15 mouse cellular contexts compared by ENCODE assay signal in the genomic region with DNA sequence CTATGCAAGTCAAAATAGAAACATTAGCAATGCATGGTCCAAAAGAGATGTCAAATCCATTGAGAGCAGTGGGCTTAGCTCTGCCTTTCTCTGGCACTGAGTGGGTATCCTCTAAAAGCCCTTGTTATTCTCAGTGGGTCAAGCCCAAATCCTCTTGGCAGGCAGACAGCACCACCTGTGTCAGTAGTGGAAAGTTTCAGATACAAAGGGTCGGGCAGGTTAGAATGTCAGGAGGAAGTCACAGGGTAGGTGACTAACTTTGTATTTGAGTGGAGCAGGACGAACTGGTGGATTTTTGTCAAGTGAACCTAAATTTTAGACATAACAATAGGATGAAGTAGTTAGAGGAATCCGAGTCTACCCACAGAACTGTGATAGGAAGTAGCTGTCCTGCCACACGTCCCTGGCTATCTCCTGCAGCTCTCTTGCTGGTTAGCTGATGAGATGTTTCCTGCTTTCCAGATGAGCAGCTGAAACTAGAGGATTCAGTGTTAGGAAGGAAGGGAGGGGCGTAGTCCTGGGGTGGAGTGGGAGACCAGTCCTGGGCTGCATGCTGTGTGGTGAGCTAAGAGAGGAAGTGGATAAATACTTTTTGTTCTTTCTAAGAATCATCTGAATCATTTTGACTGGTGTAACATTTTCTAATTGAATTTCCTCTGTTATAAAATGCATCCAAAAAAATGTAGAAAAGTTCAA. TPM values are rescaled to one million over a fixed set of nuclear protein-coding genes. Genes with fewer than 3 reads are reported as not detected.
A peak's percentile ranks its signal among the peaks of the same experiment; 100 is the strongest.
DNase-seq lines count a peak whose midpoint lies in the region; ATAC-seq and TF ChIP-seq lines count a peak whose summit lies in the region.
"Had no signal": no experiment of that assay in that cellular context is flagged by ENCODE, and none has a peak within 500 bp of the region (broad histone marks: within the 10 kb centered on the region; RNA-seq: fewer than 3 reads in every experiment).

No protein-coding gene starts in this region.

- no peak for TF ChIP-seq CTCF in lung, adult 2 months (IDR thresholded peaks at IDR 0.05; ENCODE audit: insufficient read depth, low read length)

- TF ChIP-seq POLR2A in lung, adult 2 months (IDR thresholded peaks at IDR 0.05; ENCODE audit: borderline replicate concordance, extremely low read depth, low read depth, low read length) = no peak

- no peaks in the 10 kb centered on the region for H3K27me3 ChIP-seq in embryonic facial prominence, embryonic 14.5 days (replicated peaks; ENCODE audit: control insufficient read depth, insufficient read depth, low read length)
- H3K27me3 ChIP-seq in embryonic facial prominence, embryonic 10.5 days (replicated peaks; ENCODE audit: low read depth, poor library complexity, severe bottlenecking) = no peaks in the 10 kb centered on the region
- no peaks in the 10 kb centered on the region for H3K27me3 ChIP-seq in lung, embryonic 16.5 days (ENCODE audit: control insufficient read depth, insufficient read depth, low read depth, low read length)
- H3K27me3 ChIP-seq: neural tube, embryonic 13.5 days had no signal

- peak; percentile 12 for DNase-seq in embryonic facial prominence, embryonic 14.5 days (ENCODE audit: low spot score)
- no peak for DNase-seq in embryonic facial prominence, embryonic 10.5 days (ENCODE audit: low spot score)
- no peak for DNase-seq in lung, adult 2 months
- DNase-seq in kidney, postnatal 14 days = peak; percentile 43
- DNase-seq in urinary bladder, adult 18-20 months (ENCODE audit: low spot score in 2 of 2) = no peak
- DNase-seq: cerebellum, postnatal 36 days; midbrain, embryonic 14.5 days; thymus, adult 18-20 months had no signal

- H3K27ac ChIP-seq in embryonic facial prominence, embryonic 14.5 days (replicated peaks; ENCODE audit: low read depth, low read length) = no peak overlapping the region
- H3K27ac ChIP-seq in embryonic facial prominence, embryonic 10.5 days (replicated peaks) = no peak overlapping the region
- H3K27ac ChIP-seq in lung, embryonic 16.5 days (ENCODE audit: low read length) = peak overlapping the region; percentile 24; the same call in 1 of the 2 replicates
- H3K27ac ChIP-seq: neural tube, embryonic 13.5 days had no signal

- no peak overlapping the region for H3K9ac ChIP-seq in embryonic facial prominence, embryonic 14.5 days (ENCODE audit: low read depth, low read length)
- no peak overlapping the region for H3K9ac ChIP-seq in lung, embryonic 16.5 days (ENCODE audit: low read length)
- H3K9ac ChIP-seq: neural tube, embryonic 13.5 days had no signal

- 0 out of 2 replicates have a peak, but pooled peaks cover 4% of the 10 kb centered on the region for H3K36me3 ChIP-seq in embryonic facial prominence, embryonic 14.5 days (ENCODE audit: control insufficient read depth, insufficient read depth, low read length)
- no peaks in the 10 kb centered on the region; the same call in 1 of the 2 replicates for H3K36me3 ChIP-seq in embryonic facial prominence, embryonic 10.5 days (replicated peaks)
- H3K36me3 ChIP-seq in lung, embryonic 16.5 days (ENCODE audit: control insufficient read depth, insufficient read depth, low read length) = no peaks in the 10 kb centered on the region

- H3K4me1 ChIP-seq in embryonic facial prominence, embryonic 14.5 days (ENCODE audit: control insufficient read depth, insufficient read depth, low read length) = no peaks in the 10 kb centered on the region
- no peaks in the 10 kb centered on the region for H3K4me1 ChIP-seq in embryonic facial prominence, embryonic 10.5 days
- H3K4me1 ChIP-seq in lung, embryonic 16.5 days (replicated peaks; ENCODE audit: control insufficient read depth, insufficient read depth, low read length) = no peaks in the 10 kb centered on the region
- no peaks in the 10 kb centered on the region for H3K4me1 ChIP-seq in lung, adult 2 months (ENCODE audit: control insufficient read depth, insufficient read depth, low read length)
- H3K4me1 ChIP-seq: neural tube, embryonic 13.5 days had no signal

- ATAC-seq in embryonic facial prominence, embryonic 14.5 days (ENCODE audit: low read depth) = no peak
- peak; percentile 51; the same call in 1 of the 2 replicates for ATAC-seq in lung, embryonic 16.5 days (ENCODE audit: low read depth)
- ATAC-seq in megakaryocyte progenitor cell, adult 5-6 weeks (replicated peaks; ENCODE audit: poor library complexity) = peak; percentile 64
- no peak for ATAC-seq in frontal cortex, adult (ENCODE audit: low TSS enrichment)

- no peak overlapping the region for H3K4me2 ChIP-seq in embryonic facial prominence, embryonic 14.5 days (ENCODE audit: low read depth, low read length)
- H3K4me2 ChIP-seq in lung, embryonic 16.5 days (ENCODE audit: low read depth, low read length) = no peak overlapping the region
- H3K4me2 ChIP-seq: neural tube, embryonic 13.5 days had no signal

- H3K9me3 ChIP-seq in embryonic facial prominence, embryonic 14.5 days (ENCODE audit: control insufficient read depth, low read length) = no peaks in the 10 kb centered on the region
- H3K9me3 ChIP-seq in embryonic facial prominence, embryonic 10.5 days = no peaks in the 10 kb centered on the region
- H3K9me3 ChIP-seq in lung, embryonic 16.5 days (ENCODE audit: control insufficient read depth, low read length) = no peaks in the 10 kb centered on the region
- H3K9me3 ChIP-seq: neural tube, embryonic 13.5 days had no signal

- 46% methylated on average over 5 of the region's 5 CpGs for whole genome bisulfite sequencing in embryonic facial prominence, embryonic 14.5 days
- 59% methylated on average over 5 of the region's 5 CpGs for WGBS in embryonic facial prominence, embryonic 10.5 days
- 31% methylated on average over 5 of the region's 5 CpGs for WGBS in lung, embryonic 16.5 days
- 23% methylated on average over 5 of the region's 5 CpGs for WGBS in lung, adult 2 months

- no peak overlapping the region for H3K4me3 ChIP-seq in embryonic facial prominence, embryonic 14.5 days (ENCODE audit: low read depth, low read length)
- H3K4me3 ChIP-seq in embryonic facial prominence, embryonic 10.5 days = no peak overlapping the region
- no peak overlapping the region for H3K4me3 ChIP-seq in lung, embryonic 16.5 days (ENCODE audit: low read length)
- no peak overlapping the region for H3K4me3 ChIP-seq in lung, adult 2 months (replicated peaks; ENCODE audit: extremely low read depth, low read depth, low read length)
- H3K4me3 ChIP-seq: neural tube, embryonic 13.5 days had no signal

RNA-seq across cellular contexts. Expression of a gene that starts 33.7 kb away (rescaled TPM):
- polyA plus RNA-seq in embryonic facial prominence, embryonic 14.5 days (2014; fragmentation: Nextera tagmentation; extraction: Ambion mirVana) = 3.5 and 4.8 TPM in 2 replicates
- 0.02 TPM in 1 of 2 replicates, not detected in the other for polyA plus RNA-seq in embryonic facial prominence, embryonic 10.5 days (2016; fragmentation: Nextera tagmentation; extraction: Ambion mirVana)
- polyA plus RNA-seq in lung, embryonic 16.5 days (2015; fragmentation: Nextera tagmentation; extraction: Ambion mirVana) = 0.04 and 0.09 TPM in 2 replicates
- polyA plus RNA-seq in lung, adult 2 months (2012; rRNA removed) = 0.07 TPM in 1 of 2 replicates, not detected in the other
- total RNA-seq in megakaryocyte progenitor cell, adult 5-6 weeks (2015) = not detected in 2 replicates
- total RNA-seq in megakaryocyte progenitor cell, adult 5-6 weeks (2017) = not detected in 2 replicates
- total RNA-seq: ES-E14; liver, adult 2 months had no signal
- polyA plus RNA-seq: frontal cortex, adult 2 months; liver, adult 2 months; midbrain, embryonic 14.5 days; neural tube, embryonic 13.5 days had no signal

RNA-seq across cellular contexts. Expression of a gene that starts 41.9 kb away (rescaled TPM):
- polyA plus RNA-seq in embryonic facial prominence, embryonic 14.5 days (2014; fragmentation: Nextera tagmentation; extraction: Ambion mirVana) = 15.2 TPM in 2 replicates
- polyA plus RNA-seq in embryonic facial prominence, embryonic 10.5 days (2016; fragmentation: Nextera tagmentation; extraction: Ambion mirVana) = 11.0 and 13.1 TPM in 2 replicates
- 19.4 and 20.1 TPM in 2 replicates for polyA plus RNA-seq in lung, embryonic 16.5 days (2015; fragmentation: Nextera tagmentation; extraction: Ambion mirVana)
- polyA plus RNA-seq in lung, adult 2 months (2012; rRNA removed) = 3.0 and 5.8 TPM in 2 replicates
- 33.7 and 52.4 TPM in 2 replicates for total RNA-seq in megakaryocyte progenitor cell, adult 5-6 weeks (2015)
- total RNA-seq in megakaryocyte progenitor cell, adult 5-6 weeks (2017) = 39.0 and 56.7 TPM in 2 replicates

RNA-seq across cellular contexts. Expression of a gene that starts 42.3 kb away (rescaled TPM):
- polyA plus RNA-seq in embryonic facial prominence, embryonic 14.5 days (2014; fragmentation: Nextera tagmentation; extraction: Ambion mirVana) = 41.3 and 47.6 TPM in 2 replicates
- polyA plus RNA-seq in embryonic facial prominence, embryonic 10.5 days (2016; fragmentation: Nextera tagmentation; extraction: Ambion mirVana) = 76.9 and 79.3 TPM in 2 replicates
- polyA plus RNA-seq in lung, embryonic 16.5 days (2015; fragmentation: Nextera tagmentation; extraction: Ambion mirVana) = 61.1 and 64.9 TPM in 2 replicates
- 0.48 and 1.1 TPM in 2 replicates for polyA plus RNA-seq in lung, adult 2 months (2012; rRNA removed)
- total RNA-seq in megakaryocyte progenitor cell, adult 5-6 weeks (2015) = 37.9 and 44.3 TPM in 2 replicates
- total RNA-seq in megakaryocyte progenitor cell, adult 5-6 weeks (2017) = 137 and 188 TPM in 2 replicates

Comparison
In these comparisons a context has a peak if more than half of its experiments do, and no peak if none do; other contexts are left out.
1. DNase-seq: peak in embryonic facial prominence, embryonic 14.5 days (single experiment) and kidney, postnatal 14 days (single experiment); none in embryonic facial prominence, embryonic 10.5 days (single experiment), lung, adult 2 months (single experiment) and urinary bladder, adult 18-20 months (0 of 2).
2. RNA of a gene that starts 42.3 kb away (polyA plus RNA-seq): 76.9 to 79.3 TPM in embryonic facial prominence, embryonic 10.5 days, 61.1 to 64.9 TPM in lung, embryonic 16.5 days and 41.3 to 47.6 TPM in embryonic facial prominence, embryonic 14.5 days; 0.48 to 1.1 TPM in lung, adult 2 months; every median in the first group is over 10 times any median in the second.
3. ATAC-seq: peak in lung, embryonic 16.5 days (single experiment) and megakaryocyte progenitor cell, adult 5-6 weeks (single experiment); none in embryonic facial prominence, embryonic 14.5 days (single experiment) and frontal cortex, adult (single experiment).